Mouse (Mus musculus) ES-E14 (cell line): Measurements from ENCODE around the gene Endou. TPM values are rescaled to one million over a fixed set of nuclear protein-coding genes. Genes with fewer than 3 reads are reported as not detected.

Source experiments
- DNase-seq: peaks from one replicate; pipeline ENCODE4 v3.0.0-alpha.2; 2013; ENCODE audit warnings: low read depth, low spot score
- H3K27ac ChIP-seq: 2 replicates; pipeline ENCODE4 v1.5.1; 2012; ENCODE audit warnings: low read depth, mild to moderate bottlenecking, low read length, moderate library complexity, mixed read lengths; ENCODE audit not compliant: poor library complexity, insufficient read depth, severe bottlenecking
- H3K36me3 ChIP-seq: 2 replicates; pipeline ENCODE4 v1.6.1; 2012; ENCODE audit warnings: mild to moderate bottlenecking, low read length, moderate library complexity, mixed read lengths; ENCODE audit not compliant: control insufficient read depth, poor library complexity, insufficient read depth, severe bottlenecking
- H3K4me1 ChIP-seq, 2 experiments: fragments of 150-350 bp in 1 of 2; sonication (generic) in 1 of 2; 2 replicates each; pipeline ENCODE4 v1.6.1; 2012; ENCODE audit warnings: low read length in 2 of 2, mild to moderate bottlenecking in 1 of 2, mixed read lengths in 1 of 2; ENCODE audit not compliant: control insufficient read depth in 2 of 2, insufficient read depth in 2 of 2, poor library complexity in 1 of 2
- H3K4me3 ChIP-seq, 2 experiments: fragments of 150-350 bp in 1 of 2; sonication (generic) in 1 of 2; 2 replicates each; pipeline ENCODE4 v1.5.1; 2012; ENCODE audit warnings: low read length in 2 of 2, low read depth in 1 of 2, mild to moderate bottlenecking in 1 of 2, mixed read lengths in 1 of 2; ENCODE audit not compliant: insufficient read depth in 1 of 2, poor library complexity in 1 of 2, severe bottlenecking in 1 of 2
- H3K9ac ChIP-seq: 2 replicates; pipeline ENCODE4 v1.6.1; 2012; ENCODE audit warnings: low read depth, mild to moderate bottlenecking, low read length, mixed read lengths; ENCODE audit not compliant: poor library complexity, insufficient read depth, severe bottlenecking
- H3K9me3 ChIP-seq: fragments of 150-350 bp; sonication (generic); 2 replicates; pipeline ENCODE4 v1.6.1; 2012; ENCODE audit warnings: low read depth, mild to moderate bottlenecking, low read length; ENCODE audit not compliant: control insufficient read depth, insufficient read depth
- CHD2 ChIP-seq: IDR thresholded peaks from 2 replicates; pipeline ENCODE4 v1.6.1; 2014; ENCODE audit warnings: mild to moderate bottlenecking, low read depth, low read length, inconsistent platforms
- HCFC1 ChIP-seq: IDR thresholded peaks from 2 replicates; pipeline ENCODE4 v1.6.1; 2012; ENCODE audit warnings: low read length, inconsistent platforms, borderline replicate concordance; ENCODE audit not compliant: insufficient read depth
- MAFK ChIP-seq: IDR thresholded peaks from 2 replicates; pipeline ENCODE4 v1.6.1; 2014; ENCODE audit warnings: mild to moderate bottlenecking, low read depth, low read length, inconsistent platforms; ENCODE audit not compliant: insufficient read depth
- ZC3H11A ChIP-seq: IDR thresholded peaks from 2 replicates; pipeline ENCODE4 v1.6.1; 2012; ENCODE audit warnings: low read depth, mild to moderate bottlenecking, inconsistent platforms, low read length, borderline replicate concordance
- ZNF384 ChIP-seq: IDR thresholded peaks from 2 replicates; pipeline ENCODE4 v1.6.1; 2012; ENCODE audit warnings: low read depth, low read length, inconsistent platforms
- in situ Hi-C, 2 experiments: fragments of 600-800 bp; cut with MboI; formaldehyde crosslinking; loops; one replicate each; pipeline ENCODE4 v1.15.1; 2025; ENCODE audit warnings: low sequenced_read_pairs in 2 of 2, inconsistent platforms in 1 of 2; ENCODE audit not compliant: unreplicated experiment in 2 of 2
- total RNA-seq: library from RNA; depleted of rRNA; stranded (reverse); fragments of 300-350 nt; gene quantifications from 2 replicates; pipeline ENCODE4 v1.2.3, GENCODE M21; 2012; rRNA removed

Endou gene
- 0.16 and 0.31 TPM in 2 replicates for total RNA-seq

DNA sequence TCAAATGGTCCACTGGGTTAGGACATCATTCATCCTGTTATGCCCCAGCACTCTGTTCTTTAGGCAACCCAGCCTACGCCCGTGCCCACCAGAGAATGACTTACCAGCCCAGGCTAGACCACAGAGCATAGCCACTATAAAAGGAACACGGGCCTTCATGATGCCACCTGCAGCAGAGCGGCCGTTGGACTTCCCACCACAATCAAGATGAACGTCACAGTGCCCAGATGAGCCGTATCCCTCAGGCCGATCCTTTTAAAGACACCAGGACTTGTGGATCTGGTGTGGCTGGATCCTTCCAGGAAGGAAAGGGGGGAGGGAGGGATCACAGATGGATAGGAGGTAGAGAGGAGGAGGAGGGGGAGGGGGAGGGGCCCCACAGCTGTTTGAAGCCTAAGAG is at the start of gene Endou:
Endou (minus strand) TSS at position 229 of the 400 bp plus-strand sequence.
- H3K9me3 ChIP-seq: peaks cover 1% of the 10 kb centered on the region; the same call in 1 of the 2 replicates
- no peak for TF ChIP-seq ZNF384
- TF ChIP-seq MAFK: no peak
- no peak for TF ChIP-seq HCFC1
- no peak for TF ChIP-seq ZC3H11A
- no peak for TF ChIP-seq CHD2
- no peaks in the 10 kb centered on the region for H3K4me1 ChIP-seq
- in situ Hi-C loops: no loop called here
- H3K27ac ChIP-seq: no peak within 1 kb of the TSS
- no peak for DNase-seq
- H3K9ac ChIP-seq: no peak within 1 kb of the TSS
- H3K4me3 ChIP-seq: no peak within 1 kb of the TSS
- no peaks in the 10 kb centered on the region for H3K36me3 ChIP-seq

DNA sequence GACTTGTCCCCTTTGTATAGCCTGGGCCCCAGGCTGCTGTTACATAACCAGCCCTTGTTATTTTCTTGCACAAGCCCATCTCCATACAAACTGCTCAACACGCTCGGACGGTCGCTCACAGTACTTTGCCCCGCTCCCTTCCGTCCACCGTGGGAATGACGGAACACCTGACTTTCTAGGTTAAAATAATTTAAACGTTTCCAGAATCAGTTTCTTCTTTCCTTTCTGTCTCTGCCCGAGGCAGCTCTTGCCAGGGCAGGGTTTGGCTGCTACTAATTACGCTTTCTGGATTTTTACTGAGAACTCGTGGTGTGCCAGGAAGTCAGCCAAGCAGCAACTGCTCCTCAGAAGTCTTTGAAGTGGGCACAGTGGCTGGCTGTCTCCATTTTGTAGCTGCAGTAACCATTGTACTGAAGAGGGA is 49.5 kb upstream of the Endou start:
- no peaks in the 10 kb centered on the region for H3K36me3 ChIP-seq
- peaks cover 0 to 2% of the 10 kb centered on the region in 2 experiments; a peak in 1 of 4 replicates for H3K4me1 ChIP-seq
- H3K9ac ChIP-seq: no peak overlapping the region
- no peak overlapping the region for H3K4me3 ChIP-seq
- in situ Hi-C loops: no loop called here
- no peak for DNase-seq
- TF ChIP-seq ZC3H11A: no peak
- no peak for TF ChIP-seq HCFC1
- no peak for TF ChIP-seq ZNF384
- TF ChIP-seq MAFK: no peak
- TF ChIP-seq CHD2: no peak
- H3K27ac ChIP-seq: no peak overlapping the region
- no peaks in the 10 kb centered on the region for H3K9me3 ChIP-seq

DNA sequence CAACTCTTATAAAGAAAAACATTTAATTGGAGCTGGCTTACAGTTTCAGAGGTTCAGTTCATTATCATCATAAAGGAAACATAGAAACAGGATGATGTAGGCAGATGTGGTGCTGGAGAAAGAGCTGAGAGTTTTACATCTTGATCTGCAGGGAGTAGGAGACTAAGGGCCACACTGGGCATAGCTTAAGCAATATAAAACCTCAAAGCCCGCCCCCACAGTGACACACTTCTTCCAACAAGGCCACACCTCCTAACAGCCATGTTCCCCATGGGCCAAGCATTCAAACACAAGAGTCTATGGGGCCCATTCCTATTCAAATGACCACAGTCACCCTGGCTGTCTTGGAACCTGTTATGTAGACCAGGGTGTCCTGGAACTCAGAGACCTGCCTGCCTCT is 48.4 kb upstream of the Endou start:
- H3K9ac ChIP-seq: no peak overlapping the region
- TF ChIP-seq ZNF384: no peak
- no peak for TF ChIP-seq CHD2
- TF ChIP-seq HCFC1: no peak
- no peak for TF ChIP-seq ZC3H11A
- no peak for TF ChIP-seq MAFK
- no peaks in the 10 kb centered on the region for H3K4me1 ChIP-seq
- no peak overlapping the region for H3K4me3 ChIP-seq
- no peaks in the 10 kb centered on the region for H3K9me3 ChIP-seq
- H3K27ac ChIP-seq: no peak overlapping the region
- in situ Hi-C loops: no loop called here
- no peak for DNase-seq
- H3K36me3 ChIP-seq: no peaks in the 10 kb centered on the region

DNA sequence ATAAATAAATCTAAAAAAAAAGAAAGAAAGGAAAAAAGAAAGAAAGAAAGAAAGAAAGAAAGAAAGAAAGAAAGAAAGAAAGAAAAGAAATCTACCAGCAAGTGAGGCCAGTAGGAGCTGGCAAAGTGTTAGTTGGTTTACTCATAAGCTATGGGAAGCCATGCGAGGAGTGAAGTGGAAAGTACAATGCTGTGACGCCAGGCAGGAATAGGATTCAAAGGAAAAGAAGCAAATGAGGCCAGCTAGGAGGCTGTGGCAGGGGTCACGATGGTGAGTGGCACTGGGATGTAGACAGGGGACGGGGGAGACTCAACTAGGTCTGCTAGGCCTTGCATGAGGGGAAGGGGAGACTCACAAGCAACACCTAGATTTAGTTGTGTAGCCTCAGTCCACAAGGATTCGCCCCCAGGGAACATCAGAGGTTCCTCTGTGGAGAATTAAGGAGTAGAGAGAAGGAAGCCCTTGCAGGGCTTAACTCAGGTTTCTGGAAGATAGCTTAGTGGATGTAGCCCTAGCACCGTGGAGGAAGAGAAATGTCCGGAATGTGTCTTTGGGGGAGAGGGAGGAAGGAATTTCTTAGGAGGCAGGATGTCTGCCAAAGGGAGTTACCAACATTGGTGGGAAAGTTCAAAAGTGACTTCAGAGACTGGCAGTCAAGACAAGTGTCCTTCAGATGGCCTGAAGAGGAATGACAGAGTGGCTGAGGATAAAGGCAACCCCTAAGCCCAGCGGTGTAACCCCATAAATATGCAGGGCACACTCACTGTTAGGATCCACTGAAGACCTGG is 47.4 kb upstream of the Endou start, which contains the start of gene Slc48a1:
Slc48a1 (plus strand) TSS at position 210 of the 788 bp plus-strand sequence.
- TF ChIP-seq ZNF384: no peak
- TF ChIP-seq MAFK: no peak
- no peak for TF ChIP-seq CHD2
- no peak for DNase-seq
- Histone ChIP-seq H3K4me3 (no peak within 1 kb of the TSS), H3K4me1 (no peaks in the 10 kb centered on the region), H3K27ac (no peak within 1 kb of the TSS), H3K36me3 (no peaks in the 10 kb centered on the region), H3K9ac (no peak within 1 kb of the TSS), H3K9me3 (no peaks in the 10 kb centered on the region)
- in situ Hi-C loops: no loop called here
